Mouse (Mus musculus) liver (tissue): ENCODE measurements around the gene Gm11437.
A peak's percentile ranks its signal among the peaks of the same experiment; 100 is the strongest.

Experiments
- DNase-seq: peaks from one replicate; pipeline ENCODE4 v3.0.0-alpha.2; 2020; ENCODE audit warnings: mixed read lengths

The Gm11437 gene

GRCm38 (mm10) chr11:84141752-84142151 is 25.5 kb downstream of the Gm11437 start:
- DNase-seq = peak; percentile 63

DNA sequence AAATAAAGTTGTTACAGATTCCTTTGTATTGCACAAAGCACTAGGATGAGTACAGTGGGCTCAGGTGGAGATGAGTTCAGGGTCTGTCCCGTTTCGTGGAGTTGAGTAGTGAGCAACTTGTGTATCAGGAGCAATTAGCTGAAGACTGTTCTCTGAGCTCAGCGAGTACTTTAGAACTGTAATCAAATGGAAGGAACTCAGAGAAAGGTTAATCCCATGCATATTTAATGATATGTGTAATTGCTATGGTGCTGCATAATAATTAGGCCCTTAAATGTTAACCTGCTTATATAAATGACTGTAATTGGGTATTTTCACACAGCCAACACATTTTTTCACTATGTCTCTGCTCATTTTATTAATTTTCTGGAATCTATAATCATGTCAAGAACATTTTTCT is 30.8 kb downstream of the Gm11437 start:
- DNase-seq = no peak

DNA sequence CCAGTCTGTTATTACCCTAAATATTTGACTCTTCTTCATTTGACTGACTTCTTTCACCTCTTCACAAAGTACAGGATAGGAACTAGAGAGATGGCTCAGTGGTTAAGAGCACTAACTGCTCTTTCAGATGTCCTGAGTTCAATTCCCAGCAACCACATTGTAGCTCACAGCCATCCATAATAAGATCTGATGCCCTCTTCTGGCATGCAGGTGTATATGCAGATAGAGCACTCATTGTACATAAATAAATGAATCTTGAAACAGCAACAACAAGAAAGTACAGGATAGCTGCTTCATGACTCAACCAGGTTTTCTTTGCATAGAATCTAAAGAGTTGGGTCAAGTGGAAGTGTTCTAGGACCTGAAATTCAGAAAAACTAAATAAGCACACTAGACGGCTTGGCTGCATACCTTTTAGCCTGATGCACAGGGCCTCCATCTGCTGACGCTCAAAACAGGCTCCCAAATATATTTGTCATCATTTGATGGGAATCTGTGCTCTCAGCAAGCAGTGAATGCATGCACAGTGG is 32.9 kb downstream of the Gm11437 start:
- DNase-seq = no peak

- DNase-seq = no peak
Measured at GRCm38 (mm10) chr11:84129799-84130185, 37.5 kb downstream of the Gm11437 start.

- peak; percentile 82 for DNase-seq
Measured at GRCm38 (mm10) chr11:84128943-84129798, 38.1 kb downstream of the Gm11437 start, which contains the start of the genes Tada2a and Acaca. Gene Tada2a, minus strand, starts transcription at chr11:84129600. Gene Acaca, plus strand, starts transcription at chr11:84129672.

DNA sequence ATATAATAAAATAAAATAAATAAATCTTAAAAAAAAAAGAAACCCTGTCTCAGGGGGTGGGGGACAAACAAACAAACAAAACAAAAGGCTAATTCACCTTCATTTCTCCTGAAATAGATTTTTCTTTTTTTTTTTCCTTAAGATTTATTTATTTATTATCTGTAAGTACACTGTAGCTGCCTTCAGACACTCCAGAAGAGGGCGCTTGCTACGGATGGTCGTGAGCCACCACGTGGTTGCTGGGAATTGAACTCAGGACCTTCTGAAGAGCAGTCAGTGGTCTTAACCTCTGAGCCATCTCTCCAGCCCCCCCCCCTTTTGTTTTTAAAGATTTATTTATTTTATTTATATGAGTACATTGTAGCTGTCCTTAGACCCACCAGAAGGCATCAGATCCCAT is 39.3 kb downstream of the Gm11437 start:
- DNase-seq = no peak

DNA sequence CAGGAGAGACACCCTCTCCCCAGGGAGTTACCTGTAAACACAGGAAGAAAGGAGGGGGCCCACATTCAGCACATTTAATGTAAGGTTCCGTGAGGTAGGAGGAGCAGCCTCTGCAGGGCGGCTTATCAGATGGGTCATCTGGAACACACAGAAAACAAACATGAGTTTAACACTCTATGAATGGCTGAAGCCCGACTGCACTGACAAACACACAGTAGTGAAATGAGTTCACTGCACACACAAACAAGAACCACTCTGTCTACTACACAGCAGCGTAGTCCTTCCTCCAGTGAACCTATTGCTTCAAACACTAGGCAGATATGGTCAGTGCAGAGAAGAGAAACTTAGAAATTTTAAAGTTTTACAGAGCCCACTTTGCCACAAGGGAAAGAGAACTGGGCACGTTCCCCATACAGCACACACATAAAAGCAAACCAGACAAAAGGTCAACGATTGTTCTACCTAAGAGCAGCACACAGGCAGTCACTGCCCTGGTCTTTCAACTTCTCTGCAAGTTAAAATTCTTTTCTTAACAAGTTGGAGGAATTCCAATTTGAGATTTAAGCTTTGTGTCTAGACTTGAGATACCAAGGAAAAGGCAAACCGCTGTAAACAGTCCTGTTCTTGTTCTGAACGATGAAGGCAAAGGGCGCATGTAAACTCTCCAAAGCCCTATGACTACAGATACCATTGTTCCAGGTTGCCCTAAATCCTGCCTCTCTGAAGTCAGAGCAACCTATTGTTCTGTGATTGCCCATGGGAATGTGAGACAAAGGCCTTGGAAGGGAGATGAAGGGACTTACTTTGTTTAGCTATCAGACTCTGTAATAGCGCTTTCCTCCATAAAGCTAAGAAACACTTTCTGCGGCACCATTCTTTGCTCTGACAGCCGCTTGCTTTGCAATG is 46.0 kb downstream of the Gm11437 start:
- no peak for DNase-seq

GRCm38 (mm10) chr11:84117431-84117830 is 49.8 kb downstream of the Gm11437 start:
- DNase-seq = no peak

DNA sequence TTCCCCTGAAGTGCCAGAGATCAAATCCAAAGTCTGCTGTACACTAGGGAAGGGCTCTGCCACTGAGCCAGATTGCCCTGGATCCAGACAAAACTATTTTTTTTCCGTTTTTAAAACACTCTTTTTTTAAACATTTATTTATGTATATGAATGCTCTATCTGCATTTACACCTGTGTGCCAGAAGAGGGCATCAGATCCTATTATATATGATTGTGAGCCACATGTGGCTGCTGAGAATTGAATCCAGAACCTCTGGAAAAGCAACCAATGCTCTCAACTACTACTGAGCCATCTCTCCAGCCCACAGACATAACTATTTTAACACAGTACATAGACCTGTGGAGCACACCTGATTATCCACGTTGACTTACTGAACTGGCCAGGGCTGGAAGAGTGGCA is 51.1 kb downstream of the Gm11437 start:
- DNase-seq = no peak

DNA sequence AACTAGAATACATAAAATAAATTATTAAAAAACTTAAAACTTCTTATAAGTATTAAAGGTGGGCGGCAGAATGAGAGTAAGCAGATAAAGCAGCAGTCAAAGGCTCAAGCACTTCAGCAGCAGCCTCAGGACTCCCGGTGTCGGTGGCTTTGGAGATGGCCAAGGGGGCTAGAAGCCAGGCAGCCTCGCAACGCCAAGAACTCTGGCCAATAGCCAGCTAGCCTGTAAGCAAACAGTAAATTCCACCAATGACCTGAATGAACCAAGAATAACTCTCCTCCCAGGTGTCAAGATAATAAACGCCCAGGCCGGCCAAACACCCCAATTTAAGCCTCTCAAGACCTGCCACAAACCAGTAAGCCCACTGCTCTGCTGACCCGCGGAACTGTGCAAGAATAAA is 51.6 kb downstream of the Gm11437 start:
- DNase-seq = no peak

- DNase-seq = no peak
Measured at GRCm38 (mm10) chr11:84113623-84114022, 53.7 kb downstream of the Gm11437 start.

DNA sequence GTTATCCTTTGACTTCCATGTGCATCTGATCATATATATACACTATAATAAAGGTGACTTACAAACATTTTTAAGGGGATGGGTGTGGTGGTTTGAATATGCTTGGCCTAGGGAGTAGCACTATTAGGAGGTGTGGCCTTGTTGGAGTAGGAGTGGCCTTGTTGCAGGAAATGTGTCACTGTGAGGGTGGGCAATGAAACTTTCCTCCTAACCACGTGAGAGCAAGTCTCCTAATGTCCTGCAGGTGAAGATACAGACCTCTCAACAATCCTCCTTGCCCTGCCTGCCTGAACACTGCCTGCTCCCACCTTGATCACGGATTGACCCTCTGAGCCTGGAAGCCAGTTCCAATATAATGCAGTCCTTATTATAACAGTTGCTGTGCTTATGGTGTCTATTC is 60.1 kb downstream of the Gm11437 start:
- DNase-seq = no peak

DNA sequence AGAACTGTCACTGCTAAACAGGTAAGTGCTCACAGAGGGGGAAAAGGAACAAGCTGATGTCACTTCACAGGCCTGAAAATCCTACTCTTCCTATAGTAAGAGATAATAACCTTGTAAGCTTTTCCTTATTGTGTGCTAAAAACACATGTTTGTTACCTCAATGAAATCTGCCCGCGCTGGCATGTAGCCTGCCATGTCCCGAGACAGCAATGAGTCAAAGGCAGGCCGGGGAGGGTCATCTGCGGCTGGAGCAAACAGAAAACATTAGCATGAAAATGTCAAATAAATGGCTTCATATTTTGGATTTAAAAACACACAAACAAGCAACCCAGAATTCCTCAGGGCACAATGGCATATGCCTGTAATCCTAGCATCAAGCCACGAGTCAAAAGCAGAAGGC is 63.2 kb downstream of the Gm11437 start:
- DNase-seq = no peak

DNA sequence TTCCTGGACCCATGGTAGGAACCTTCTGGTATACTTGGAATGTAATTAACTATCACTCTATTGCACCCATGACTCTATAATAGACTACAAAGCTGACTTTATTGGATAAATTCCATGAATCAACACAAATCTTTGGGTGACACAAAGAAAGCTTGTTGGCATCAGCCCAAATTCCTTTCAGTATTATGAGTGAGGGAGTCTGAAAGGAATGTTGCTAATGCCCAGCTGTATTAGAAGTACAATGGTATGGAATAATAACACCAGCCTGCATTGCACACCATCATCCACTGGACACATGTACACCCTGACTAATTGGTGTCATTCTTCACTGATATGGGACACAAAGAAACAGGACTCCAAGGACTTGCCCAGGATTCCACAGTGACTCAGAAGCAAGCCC is 66.1 kb downstream of the Gm11437 start:
- DNase-seq = no peak
